In genomic region chr2:26273611-26274010, GRCm38 (mm10) we compare ENCODE assay signal across 9 mouse cellular contexts. TPM values are rescaled to one million over a fixed set of nuclear protein-coding genes. Genes with fewer than 3 reads are reported as not detected.
A peak's percentile ranks its signal among the peaks of the same experiment; 100 is the strongest.
DNase-seq lines count a peak whose midpoint lies in the region; ATAC-seq lines count a peak whose summit lies in the region.
"Had no signal": no experiment of that assay in that cellular context is flagged by ENCODE, and none has a peak within 500 bp of the region (broad histone marks: within the 10 kb centered on the region; RNA-seq: fewer than 3 reads in every experiment).

No protein-coding gene starts in this region.

- no peaks in the 10 kb centered on the region for H3K27me3 ChIP-seq in forebrain, embryonic 16.5 days (replicated peaks; ENCODE audit: control insufficient read depth, insufficient read depth, low read length)
- H3K27me3 ChIP-seq in midbrain, embryonic 15.5 days (replicated peaks) = no peaks in the 10 kb centered on the region
- H3K27me3 ChIP-seq: midbrain, embryonic 12.5 days had no signal

- peak; percentile 32 to 75 for DNase-seq in heart, adult 18-20 months
- no peak for DNase-seq in heart, postnatal 25 days (ENCODE audit: low spot score)
- DNase-seq in c-Kit-positive CD71-positive TER-119-positive erythroid progenitor cells, embryonic 14.5 days (ENCODE audit: low spot score) = peak; percentile 20
- peak; percentile 16 for DNase-seq in hindlimb bud, embryonic 11.5 days (ENCODE audit: extremely low spot score, low read depth, low spot score)
- DNase-seq in left cerebral cortex, postnatal 14 days (ENCODE audit: low spot score in 2 of 2) = peak; percentile 72 to 77
- peak; percentile 19 for DNase-seq in telencephalon, adult 2 months (ENCODE audit: low read depth, low spot score)

- H3K36me3 ChIP-seq in forebrain, embryonic 16.5 days (ENCODE audit: control insufficient read depth, insufficient read depth) = no peaks in the 10 kb centered on the region
- no peaks in the 10 kb centered on the region for H3K36me3 ChIP-seq in midbrain, embryonic 15.5 days (replicated peaks)
- H3K36me3 ChIP-seq: midbrain, embryonic 12.5 days had no signal

- no peak overlapping the region for H3K4me3 ChIP-seq in forebrain, embryonic 16.5 days (replicated peaks; ENCODE audit: low read length)
- no peak overlapping the region for H3K4me3 ChIP-seq in midbrain, embryonic 15.5 days
- H3K4me3 ChIP-seq: midbrain, embryonic 12.5 days had no signal

- intact Hi-C loops in heart, postnatal 25 days (cut with DNase I) = loop anchor here (1.0 to 10.0 kb wide), 4 partner anchors 91 to 436 kb away; no protein-coding TSS in a partner anchor
- intact Hi-C loops in left cerebral cortex, postnatal 14 days (cut with DNase I) = loop anchor here (1.0 to 10.0 kb wide), 2 partner anchors 119 to 229 kb away; no protein-coding TSS in a partner anchor

- 18% methylated on average over 7 of the region's 7 CpGs for WGBS in forebrain, embryonic 16.5 days
- 19% methylated on average over 7 of the region's 7 CpGs for WGBS in midbrain, embryonic 15.5 days

- H3K9ac ChIP-seq in forebrain, embryonic 16.5 days (replicated peaks; ENCODE audit: low read depth, low read length) = no peak overlapping the region
- H3K9ac ChIP-seq in midbrain, embryonic 15.5 days = no peak overlapping the region
- H3K9ac ChIP-seq: midbrain, embryonic 12.5 days had no signal

- ATAC-seq in forebrain, embryonic 16.5 days = 0 out of 2 replicates have a peak, but pooled peaks have one; percentile 62
- ATAC-seq in midbrain, embryonic 15.5 days (replicated peaks) = peak; percentile 63; the same call in 1 of the 2 replicates

- no peak overlapping the region for H3K27ac ChIP-seq in forebrain, embryonic 16.5 days (ENCODE audit: low read length)
- H3K27ac ChIP-seq in midbrain, embryonic 15.5 days = no peak overlapping the region
- H3K27ac ChIP-seq: midbrain, embryonic 12.5 days had no signal

- H3K9me3 ChIP-seq in forebrain, embryonic 16.5 days (ENCODE audit: control insufficient read depth, low read length) = no peaks in the 10 kb centered on the region
- no peaks in the 10 kb centered on the region for H3K9me3 ChIP-seq in midbrain, embryonic 15.5 days
- H3K9me3 ChIP-seq: midbrain, embryonic 12.5 days had no signal

- H3K4me1 ChIP-seq in forebrain, embryonic 16.5 days (replicated peaks; ENCODE audit: control insufficient read depth, insufficient read depth, low read length) = no peaks in the 10 kb centered on the region
- no peaks in the 10 kb centered on the region for H3K4me1 ChIP-seq in midbrain, embryonic 15.5 days
- H3K4me1 ChIP-seq: midbrain, embryonic 12.5 days had no signal

- H3K4me2 ChIP-seq in forebrain, embryonic 16.5 days (ENCODE audit: low read length) = no peak overlapping the region
- H3K4me2 ChIP-seq in midbrain, embryonic 15.5 days = no peak overlapping the region
- H3K4me2 ChIP-seq: midbrain, embryonic 12.5 days had no signal

RNA-seq across cellular contexts. Expression of gene Ccdc187, which starts 20.7 kb away (rescaled TPM):
- under 1 TPM; 0.05 to 0.13 TPM for total RNA-seq in heart, adult 18-20 months (2021)
- total RNA-seq in heart, postnatal 25 days (2021) = under 1 TPM; 0.08 to 0.18 TPM
- polyA plus RNA-seq in forebrain, embryonic 16.5 days (2015; fragmentation: Nextera tagmentation; extraction: Ambion mirVana) = 0.15 and 0.24 TPM in 2 replicates
- 1 to 10 TPM in 1 of 2 experiments, under 1 TPM in 1; 0.59 to 1.5 TPM for total RNA-seq in left cerebral cortex, postnatal 14 days (2021)
- polyA plus RNA-seq in midbrain, embryonic 15.5 days (2015; fragmentation: Nextera tagmentation; extraction: Ambion mirVana) = 0.18 and 0.25 TPM in 2 replicates

RNA-seq across cellular contexts. Expression of gene Qsox2, which starts 36.3 kb away (rescaled TPM):
- 10 to 100 TPM; 13.8 TPM for total RNA-seq in heart, adult 18-20 months (2021)
- total RNA-seq in heart, postnatal 25 days (2021) = 10 to 100 TPM; 15.8 to 15.9 TPM
- polyA plus RNA-seq in forebrain, embryonic 16.5 days (2015; fragmentation: Nextera tagmentation; extraction: Ambion mirVana) = 13.6 and 14.6 TPM in 2 replicates
- total RNA-seq in left cerebral cortex, postnatal 14 days (2021) = 10 to 100 TPM; 22.9 to 23.4 TPM
- polyA plus RNA-seq in midbrain, embryonic 15.5 days (2015; fragmentation: Nextera tagmentation; extraction: Ambion mirVana) = 16.8 and 18.1 TPM in 2 replicates

RNA-seq across cellular contexts. Expression of gene Gpsm1, which starts 41.7 kb away (rescaled TPM):
- 100 to 1,000 TPM; 175 to 238 TPM for total RNA-seq in heart, adult 18-20 months (2021)
- 100 to 1,000 TPM; 195 to 226 TPM for total RNA-seq in heart, postnatal 25 days (2021)
- 136 and 160 TPM in 2 replicates for polyA plus RNA-seq in forebrain, embryonic 16.5 days (2015; fragmentation: Nextera tagmentation; extraction: Ambion mirVana)
- 10 to 100 TPM; 60.7 to 64.2 TPM for total RNA-seq in left cerebral cortex, postnatal 14 days (2021)
- polyA plus RNA-seq in midbrain, embryonic 15.5 days (2015; fragmentation: Nextera tagmentation; extraction: Ambion mirVana) = 211 and 216 TPM in 2 replicates
